Mouse (Mus musculus) inflammation-experienced regulatory T-cells, adult 6 months (primary cell): ENCODE measurements around the gene Sorbs1. TPM values are rescaled to one million over a fixed set of nuclear protein-coding genes. Genes with fewer than 3 reads are reported as not detected.

Source experiments
- ATAC-seq: one replicate; pipeline ENCODE4 v1.8.0; 2017
- polyA plus RNA-seq, 3 experiments: library from polyadenylated mRNA; unstranded; fragments of 100-300 nt; shearing (Covaris generic); gene quantifications; one replicate each; pipeline ENCODE4 v1.2.1; 2017

Gene Sorbs1
- polyA plus RNA-seq, 3 experiments from 2014 or later: 12.3 to 23.7 (median 19.6) TPM

- ATAC-seq: no peak
These were observed 143.4 kb downstream of the Sorbs1 start for GRCm38 (mm10) chr19:40369852-40370811.

- ATAC-seq: no peak
These were observed 145.1 kb downstream of the Sorbs1 start for GRCm38 (mm10) chr19:40368517-40368916.

GRCm38 (mm10) chr19:40366163-40366941, 147.2 kb downstream of the Sorbs1 start:
- ATAC-seq: peak; percentile 85

GRCm38 (mm10) chr19:40365137-40365536, 148.4 kb downstream of the Sorbs1 start:
- no peak for ATAC-seq

- no peak for ATAC-seq
These were observed 150.1 kb downstream of the Sorbs1 start for GRCm38 (mm10) chr19:40363447-40363846.

GRCm38 (mm10) chr19:40362203-40362865, 151.2 kb downstream of the Sorbs1 start:
- ATAC-seq: no peak

GRCm38 (mm10) chr19:40359712-40360394, 153.7 kb downstream of the Sorbs1 start:
- peak; percentile 81 for ATAC-seq

- no peak for ATAC-seq
These were observed 156.8 kb downstream of the Sorbs1 start for GRCm38 (mm10) chr19:40356536-40357522.

- ATAC-seq: no peak
These were observed 158.5 kb downstream of the Sorbs1 start for GRCm38 (mm10) chr19:40355075-40355474.

- ATAC-seq: no peak
These were observed 161.6 kb downstream of the Sorbs1 start for GRCm38 (mm10) chr19:40352006-40352405.

- ATAC-seq: no peak
These were observed 162.7 kb downstream of the Sorbs1 start for GRCm38 (mm10) chr19:40350835-40351234.

GRCm38 (mm10) chr19:40349713-40350671, 163.6 kb downstream of the Sorbs1 start:
- no peak for ATAC-seq

- no peak for ATAC-seq
These were observed 164.3 kb downstream of the Sorbs1 start for GRCm38 (mm10) chr19:40349281-40349680.

GRCm38 (mm10) chr19:40348652-40349051, 164.9 kb downstream of the Sorbs1 start:
- no peak for ATAC-seq

GRCm38 (mm10) chr19:40348175-40348574, 165.4 kb downstream of the Sorbs1 start:
- no peak for ATAC-seq

GRCm38 (mm10) chr19:40346908-40347307, 166.7 kb downstream of the Sorbs1 start:
- no peak for ATAC-seq

GRCm38 (mm10) chr19:40346232-40346844, 167.2 kb downstream of the Sorbs1 start:
- ATAC-seq: no peak

- ATAC-seq: peak; percentile 80
These were observed 167.9 kb downstream of the Sorbs1 start for GRCm38 (mm10) chr19:40345684-40346083.

GRCm38 (mm10) chr19:40343018-40343417, 170.6 kb downstream of the Sorbs1 start:
- ATAC-seq: peak; percentile 76
